Mouse (Mus musculus) kidney, adult 2 months (tissue): ENCODE measurements at regions not wholly inside any gene's neighbourhood (a gene's known extent, or its start where the extent isn't known, plus 50 kb on each side); places are given as distances from the start of the nearest gene placed in this dataset.

Experiments used
- CTCF ChIP-seq: fragments of 200-500 bp; conservative IDR thresholded peaks from 2 replicates; pipeline ENCODE4 v1.5.1; 2011; ENCODE audit warnings: low read depth, mild to moderate bottlenecking, control low read depth, low read length, moderate library complexity, mixed read lengths; ENCODE audit not compliant: insufficient read depth, insufficient read length
- POLR2A ChIP-seq: fragments of 200-500 bp; IDR thresholded peaks from one replicate; pipeline ENCODE4 v1.6.1; 2011; ENCODE audit warnings: low read depth, low read length, control low read depth

DNA sequence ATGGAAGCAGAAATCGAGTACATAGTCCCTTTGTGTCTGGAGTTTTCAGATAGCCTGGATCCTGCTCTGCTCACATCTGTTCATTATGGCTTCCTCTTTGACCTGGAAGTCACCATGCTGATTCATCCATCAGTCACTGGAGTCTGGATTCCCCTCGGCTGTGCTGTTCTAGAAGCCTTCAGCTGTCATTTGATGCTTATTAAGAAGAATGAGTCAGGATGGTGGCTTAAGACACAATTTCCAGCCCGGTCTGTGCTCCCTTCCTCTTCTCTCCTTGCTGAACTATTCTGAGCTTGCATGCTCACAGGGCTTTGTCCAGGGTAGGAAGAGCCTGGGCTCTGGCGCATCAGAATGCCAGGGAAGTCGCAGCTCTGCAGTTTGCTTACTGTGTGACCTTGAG is 1398.2 kb upstream of the A1bg start:
- TF ChIP-seq CTCF (no peak), POLR2A (no peak)
